Mouse (Mus musculus) liver, postnatal 0 days (tissue): ENCODE measurements around the gene Abcb8.
A peak's percentile ranks its signal among the peaks of the same experiment; 100 is the strongest.

ENCODE experiments used
- CTCF ChIP-seq: sonication (generic); IDR thresholded peaks from 2 replicates; pipeline ENCODE4 v1.5.1; 2016; ENCODE audit warnings: antibody characterized with exemption, low read depth
- EP300 ChIP-seq: IDR thresholded peaks from 2 replicates; pipeline ENCODE4 v1.6.1; 2016; ENCODE audit warnings: antibody characterized with exemption, low read depth, mild to moderate bottlenecking

- TF ChIP-seq CTCF (peak; percentile 22; the same call in 1 of the 2 replicates), EP300 (no peak)
Measured at GRCm38 (mm10) chr5:24445428-24446080, 52.1 kb downstream of the Abcb8 start.
